Mouse (Mus musculus) lung, adult 2 months (tissue): ENCODE measurements around the gene Ttc6.

Experiments
- CTCF ChIP-seq: fragments of 200-500 bp; IDR thresholded peaks from 2 replicates; pipeline ENCODE4 v1.5.1; 2011; ENCODE audit warnings: mild to moderate bottlenecking, low read length, control low read depth; ENCODE audit not compliant: insufficient read depth
- POLR2A ChIP-seq: fragments of 200-500 bp; IDR thresholded peaks from 2 replicates; pipeline ENCODE4 v1.6.1; 2011; ENCODE audit warnings: low read depth, mild to moderate bottlenecking, control low read depth, low read length, borderline replicate concordance; ENCODE audit errors: extremely low read depth

- no peak for TF ChIP-seq CTCF
- no peak for TF ChIP-seq POLR2A
These were observed 8.5 kb downstream of the Ttc6 start for GRCm38 (mm10) chr12:57572415-57572814.
